Comparison of ENCODE assay signal across 12 mouse cellular contexts in genomic region chr3:86758727-86759126, GRCm38 (mm10).
A peak's percentile ranks its signal among the peaks of the same experiment; 100 is the strongest.
DNase-seq lines count a peak whose midpoint lies in the region; ATAC-seq and TF ChIP-seq lines count a peak whose summit lies in the region.
"Had no signal": no experiment of that assay in that cellular context is flagged by ENCODE, and none has a peak within 500 bp of the region (broad histone marks: within the 10 kb centered on the region; RNA-seq: fewer than 3 reads in every experiment).

No protein-coding gene starts in this region.

- H3K27me3 ChIP-seq in hindbrain, embryonic 13.5 days = no peaks in the 10 kb centered on the region
- H3K27me3 ChIP-seq in hindbrain, embryonic 12.5 days = no peaks in the 10 kb centered on the region
- no peaks in the 10 kb centered on the region for H3K27me3 ChIP-seq in MEL (ENCODE audit: control insufficient read depth in 1 of 2, insufficient read depth in 2 of 2, low read length in 2 of 2)
- no peaks in the 10 kb centered on the region for H3K27me3 ChIP-seq in hindbrain, embryonic 16.5 days (replicated peaks; ENCODE audit: control insufficient read depth, insufficient read depth, low read length)
- no peaks in the 10 kb centered on the region for H3K27me3 ChIP-seq in forebrain, embryonic 14.5 days (replicated peaks; ENCODE audit: control insufficient read depth, insufficient read depth, low read length)
- H3K27me3 ChIP-seq: neural tube, embryonic 12.5 days had no signal

- H3K36me3 ChIP-seq in hindbrain, embryonic 13.5 days = no peaks in the 10 kb centered on the region
- no peaks in the 10 kb centered on the region for H3K36me3 ChIP-seq in hindbrain, embryonic 12.5 days
- H3K36me3 ChIP-seq in MEL (ENCODE audit: control insufficient read depth in 1 of 2, insufficient read depth in 2 of 2, low read length in 2 of 2) = no peaks in the 10 kb centered on the region
- H3K36me3 ChIP-seq in hindbrain, embryonic 16.5 days (ENCODE audit: control insufficient read depth, insufficient read depth, low read length) = no peaks in the 10 kb centered on the region
- no peaks in the 10 kb centered on the region for H3K36me3 ChIP-seq in forebrain, embryonic 14.5 days (ENCODE audit: control insufficient read depth, insufficient read depth, low read length)
- H3K36me3 ChIP-seq: neural tube, embryonic 12.5 days had no signal

- no peak overlapping the region for H3K4me3 ChIP-seq in hindbrain, embryonic 13.5 days
- no peak overlapping the region for H3K4me3 ChIP-seq in hindbrain, embryonic 12.5 days
- H3K4me3 ChIP-seq in MEL (ENCODE audit: control insufficient read depth in 1 of 2, insufficient read depth in 1 of 2, low read depth in 2 of 2, low read length in 2 of 2) = no peak overlapping the region
- no peak overlapping the region for H3K4me3 ChIP-seq in hindbrain, embryonic 16.5 days (ENCODE audit: low read length)
- H3K4me3 ChIP-seq in forebrain, embryonic 14.5 days (ENCODE audit: low read depth, low read length) = no peak overlapping the region
- H3K4me3 ChIP-seq: neural tube, embryonic 12.5 days had no signal

- WGBS in hindbrain, embryonic 13.5 days = 78% methylated on average over 6 of the region's 6 CpGs
- 81% methylated on average over 6 of the region's 6 CpGs for WGBS in hindbrain, embryonic 12.5 days
- WGBS in hindbrain, embryonic 16.5 days = 78% methylated on average over 6 of the region's 6 CpGs
- 88% methylated on average over 6 of the region's 6 CpGs for WGBS in forebrain, embryonic 14.5 days

- no peak for TF ChIP-seq CTCF in MEL (IDR thresholded peaks at IDR 0.05 in 2 of 3, conservative IDR thresholded peaks at IDR 0.05 in 1 of 3; ENCODE audit: control insufficient read depth in 1 of 3, insufficient read depth in 1 of 3, low read depth in 2 of 3, low read length in 3 of 3, poor library complexity in 1 of 3, severe bottlenecking in 1 of 3)

- TF ChIP-seq RAD21 in MEL (IDR thresholded peaks at IDR 0.05; ENCODE audit: low read depth, low read length) = no peak

- no peak for ATAC-seq in hindbrain, embryonic 13.5 days (ENCODE audit: low FRiP score)
- ATAC-seq in hindbrain, embryonic 12.5 days (ENCODE audit: low FRiP score) = no peak
- no peak for ATAC-seq in hindbrain, embryonic 16.5 days
- peak; percentile 47; the same call in 1 of the 2 replicates for ATAC-seq in megakaryocyte-erythroid progenitor cell, adult 5-6 weeks (replicated peaks; ENCODE audit: low FRiP score, low TSS enrichment, poor library complexity, severe bottlenecking)
- no peak for ATAC-seq in forebrain, embryonic 14.5 days

- peaks cover 27% of the 10 kb centered on the region for H3K4me1 ChIP-seq in hindbrain, embryonic 13.5 days (replicated peaks)
- peaks cover 10% of the 10 kb centered on the region for H3K4me1 ChIP-seq in hindbrain, embryonic 12.5 days
- H3K4me1 ChIP-seq in MEL (ENCODE audit: control insufficient read depth in 1 of 2, insufficient read depth in 2 of 2, low read length in 2 of 2) = no peaks in the 10 kb centered on the region
- H3K4me1 ChIP-seq in hindbrain, embryonic 16.5 days (ENCODE audit: control insufficient read depth, insufficient read depth, low read depth, low read length) = peaks cover 3% of the 10 kb centered on the region; the same call in 1 of the 2 replicates
- H3K4me1 ChIP-seq in forebrain, embryonic 14.5 days (ENCODE audit: control insufficient read depth, insufficient read depth, low read length) = no peaks in the 10 kb centered on the region

- no peak for TF ChIP-seq EP300 in MEL (IDR thresholded peaks at IDR 0.05; ENCODE audit: low read depth in 1 of 2, low read length in 2 of 2)

- no peak overlapping the region for H3K9ac ChIP-seq in hindbrain, embryonic 13.5 days
- H3K9ac ChIP-seq in hindbrain, embryonic 12.5 days = no peak overlapping the region
- H3K9ac ChIP-seq in MEL (ENCODE audit: control insufficient read depth, low read depth, low read length, poor library complexity, severe bottlenecking) = 0 out of 2 replicates have a peak overlapping the region, but pooled peaks have one; percentile 18
- H3K9ac ChIP-seq in hindbrain, embryonic 16.5 days (ENCODE audit: low read depth, low read length) = no peak overlapping the region
- no peak overlapping the region for H3K9ac ChIP-seq in forebrain, embryonic 14.5 days (ENCODE audit: low read length)
- H3K9ac ChIP-seq: liver, embryonic 14.5 days; neural tube, embryonic 12.5 days had no signal

- TF ChIP-seq POLR2A in MEL (IDR thresholded peaks at IDR 0.05; ENCODE audit: control insufficient read depth in 1 of 2, insufficient read depth in 1 of 2, low read depth in 1 of 2, low read length in 2 of 2, poor library complexity in 1 of 2) = no peak

- peak overlapping the region; percentile 6; the same call in 1 of the 2 replicates for H3K27ac ChIP-seq in hindbrain, embryonic 13.5 days
- H3K27ac ChIP-seq in hindbrain, embryonic 12.5 days = no peak overlapping the region; the same call in 1 of the 2 replicates
- no peak overlapping the region for H3K27ac ChIP-seq in MEL (ENCODE audit: control insufficient read depth, low read depth, low read length)
- H3K27ac ChIP-seq in hindbrain, embryonic 16.5 days (ENCODE audit: low read depth, low read length) = no peak overlapping the region
- no peak overlapping the region for H3K27ac ChIP-seq in forebrain, embryonic 14.5 days (ENCODE audit: low read depth, low read length)
- H3K27ac ChIP-seq: liver, embryonic 14.5 days; neural tube, embryonic 12.5 days had no signal

- H3K9me3 ChIP-seq in hindbrain, embryonic 13.5 days = no peaks in the 10 kb centered on the region
- H3K9me3 ChIP-seq in hindbrain, embryonic 12.5 days (replicated peaks) = no peaks in the 10 kb centered on the region
- no peaks in the 10 kb centered on the region for H3K9me3 ChIP-seq in MEL (replicated peaks; ENCODE audit: insufficient read depth, low read length)
- no peaks in the 10 kb centered on the region for H3K9me3 ChIP-seq in hindbrain, embryonic 16.5 days (ENCODE audit: control insufficient read depth, low read length)
- H3K9me3 ChIP-seq in forebrain, embryonic 14.5 days (replicated peaks; ENCODE audit: control insufficient read depth, low read length) = no peaks in the 10 kb centered on the region
- H3K9me3 ChIP-seq: neural tube, embryonic 12.5 days had no signal

- H3K79me2 ChIP-seq in MEL (ENCODE audit: control insufficient read depth, insufficient read depth, low read length, poor library complexity) = no peaks in the 10 kb centered on the region

- DNase-seq in MEL (ENCODE audit: low read depth, low spot score) = no peak
- DNase-seq in thymus, postnatal 4 days = no peak
- DNase-seq in thymus, adult 18-20 months = no peak
- no peak for DNase-seq in forebrain, embryonic 14.5 days (ENCODE audit: low spot score)
- DNase-seq: adrenal gland, postnatal 36 days; kidney, postnatal 14 days had no signal

- 0 out of 2 replicates have a peak overlapping the region, but pooled peaks have one; percentile 17 for H3K4me2 ChIP-seq in hindbrain, embryonic 13.5 days
- H3K4me2 ChIP-seq in hindbrain, embryonic 12.5 days (replicated peaks) = no peak overlapping the region
- H3K4me2 ChIP-seq in hindbrain, embryonic 16.5 days (ENCODE audit: low read length) = peak overlapping the region; percentile 17; the same call in 1 of the 2 replicates
- H3K4me2 ChIP-seq in forebrain, embryonic 14.5 days (ENCODE audit: low read length) = no peak overlapping the region
- H3K4me2 ChIP-seq: neural tube, embryonic 12.5 days had no signal

TF ChIP-seq in MEL, 35 proteins besides CTCF, POLR2A, EP300 and RAD21:
- TF ChIP-seq USF1 (IDR thresholded peaks at IDR 0.05; ENCODE audit: low read depth, low read length) (no peak), JUND (IDR thresholded peaks at IDR 0.05; ENCODE audit: low read depth, low read length) (no peak), BHLHE40 (IDR thresholded peaks at IDR 0.05; ENCODE audit: borderline replicate concordance, low read depth, low read length) (no peak), ZMIZ1 (IDR thresholded peaks at IDR 0.05; ENCODE audit: low read depth, low read length) (no peak), UBTF (IDR thresholded peaks at IDR 0.05; ENCODE audit: borderline replicate concordance, insufficient read depth, low read depth, low read length) (no peak), MYB (IDR thresholded peaks at IDR 0.05; ENCODE audit: low read depth, low read length) (no peak), GATA1 (IDR thresholded peaks at IDR 0.05; ENCODE audit: low read depth, low read length) (no peak), POLR2AphosphoS5 (IDR thresholded peaks at IDR 0.05; ENCODE audit: borderline replicate concordance, low read depth, low read length) (no peak), MAZ (IDR thresholded peaks at IDR 0.05; ENCODE audit: low read depth, low read length) (no peak), MXI1 (IDR thresholded peaks at IDR 0.05; ENCODE audit: low read depth, low read length) (no peak), ETS1 (IDR thresholded peaks at IDR 0.05; ENCODE audit: low read depth, low read length) (no peak), MAFK (IDR thresholded peaks at IDR 0.05; ENCODE audit: borderline replicate concordance, low read depth, low read length) (no peak), MAX (IDR thresholded peaks at IDR 0.05; ENCODE audit: low read length) (no peak), ELF1 (IDR thresholded peaks at IDR 0.05; ENCODE audit: low read depth, low read length) (no peak), TCF12 (IDR thresholded peaks at IDR 0.05; ENCODE audit: low read depth, low read length) (no peak), NELFE (IDR thresholded peaks at IDR 0.05; ENCODE audit: low read depth, low read length) (no peak), NRF1 (IDR thresholded peaks at IDR 0.05; ENCODE audit: insufficient read depth, low read depth, low read length, poor library complexity, severe bottlenecking) (no peak), TBP (IDR thresholded peaks at IDR 0.05; ENCODE audit: low read depth, low read length) (no peak)

Comparison
In these comparisons a context has a peak if more than half of its experiments do, and no peak if none do; other contexts are left out.
1. H3K4me2 ChIP-seq: peak in hindbrain, embryonic 13.5 days (single experiment) and hindbrain, embryonic 16.5 days (single experiment); none in hindbrain, embryonic 12.5 days (single experiment) and forebrain, embryonic 14.5 days (single experiment).